Mouse (Mus musculus): Measurements from ENCODE around the gene Hyal1. TPM values are rescaled to one million over a fixed set of nuclear protein-coding genes. Genes with fewer than 3 reads are reported as not detected.

The Hyal1 gene
- total and polyA plus RNA-seq, 2 experiments = 33.2 to 43.4 TPM

- Histone ChIP-seq H3K4me3 (ENCODE audit: insufficient read depth, low read depth, low read length) (no peak overlapping the region), H3K27ac (replicated peaks; ENCODE audit: insufficient read depth, low read depth, low read length) (peak overlapping the region; percentile 65), H3K27me3 (ENCODE audit: control insufficient read depth, insufficient read depth, low read length) (no peaks in the 10 kb centered on the region), H3K9ac (ENCODE audit: low read depth, low read length) (peak overlapping the region; percentile 9), H3K36me3 (ENCODE audit: control insufficient read depth, insufficient read depth, low read length) (peaks cover 4% of the 10 kb centered on the region; the same call in 1 of the 2 replicates), H3K4me1 (ENCODE audit: control insufficient read depth, insufficient read depth, low read length) (peaks cover 33% of the 10 kb centered on the region), H3K79me2 (ENCODE audit: control insufficient read depth, insufficient read depth, low read length) (no peaks in the 10 kb centered on the region)
- TF ChIP-seq CTCF (IDR thresholded peaks at IDR 0.05; ENCODE audit: low read depth, low read length) = no peak
- no peak for TF ChIP-seq POLR2A (IDR thresholded peaks at IDR 0.05; ENCODE audit: extremely low read depth, insufficient read depth, low read length)
- 26% methylated on average over 25 of the region's 25 CpGs for WGBS
- no peak for DNase-seq (ENCODE audit: extremely low read depth, low read depth, low spot score)
These were observed 13.5 kb downstream of the Hyal1 start for GRCm38 (mm10) chr9:107590058-107590772.

GRCm38 (mm10) chr9:107590773-107591060, 14.0 kb downstream of the Hyal1 start:
- 36% methylated on average over 6 of the region's 6 CpGs for WGBS
- H3K9ac ChIP-seq (ENCODE audit: low read depth, low read length) = 0 out of 2 replicates have a peak overlapping the region, but pooled peaks have one; percentile 4
- H3K4me1 ChIP-seq (ENCODE audit: control insufficient read depth, insufficient read depth, low read length) = peaks cover 33% of the 10 kb centered on the region
- TF ChIP-seq POLR2A (IDR thresholded peaks at IDR 0.05; ENCODE audit: extremely low read depth, insufficient read depth, low read length) (no peak), CTCF (IDR thresholded peaks at IDR 0.05; ENCODE audit: low read depth, low read length) (no peak)
- H3K27me3 ChIP-seq (ENCODE audit: control insufficient read depth, insufficient read depth, low read length) = no peaks in the 10 kb centered on the region
- H3K79me2 ChIP-seq (ENCODE audit: control insufficient read depth, insufficient read depth, low read length) = no peaks in the 10 kb centered on the region
- peak overlapping the region; percentile 65 for H3K27ac ChIP-seq (replicated peaks; ENCODE audit: insufficient read depth, low read depth, low read length)
- H3K4me3 ChIP-seq (ENCODE audit: insufficient read depth, low read depth, low read length) = no peak overlapping the region
- H3K36me3 ChIP-seq (ENCODE audit: control insufficient read depth, insufficient read depth, low read length) = peaks cover 4% of the 10 kb centered on the region; the same call in 1 of the 2 replicates
- peak; percentile 96 for DNase-seq (ENCODE audit: extremely low read depth, low read depth, low spot score)

- Histone ChIP-seq H3K27me3 (ENCODE audit: control insufficient read depth, insufficient read depth, low read length) (no peaks in the 10 kb centered on the region), H3K27ac (replicated peaks; ENCODE audit: insufficient read depth, low read depth, low read length) (peak overlapping the region; percentile 61), H3K79me2 (ENCODE audit: control insufficient read depth, insufficient read depth, low read length) (no peaks in the 10 kb centered on the region), H3K4me1 (ENCODE audit: control insufficient read depth, insufficient read depth, low read length) (peaks cover 36% of the 10 kb centered on the region), H3K9ac (ENCODE audit: low read depth, low read length) (no peak overlapping the region), H3K4me3 (ENCODE audit: insufficient read depth, low read depth, low read length) (no peak overlapping the region), H3K36me3 (ENCODE audit: control insufficient read depth, insufficient read depth, low read length) (peaks cover 4% of the 10 kb centered on the region; the same call in 1 of the 2 replicates)
- TF ChIP-seq POLR2A (IDR thresholded peaks at IDR 0.05; ENCODE audit: extremely low read depth, insufficient read depth, low read length) (no peak), CTCF (IDR thresholded peaks at IDR 0.05; ENCODE audit: low read depth, low read length) (no peak)
- DNase-seq (ENCODE audit: extremely low read depth, low read depth, low spot score) = peak; percentile 84
- WGBS = 56% methylated on average over 11 of the region's 11 CpGs
These were observed 16.6 kb downstream of the Hyal1 start for GRCm38 (mm10) chr9:107593101-107593976.

- TF ChIP-seq CTCF (IDR thresholded peaks at IDR 0.05; ENCODE audit: low read depth, low read length) (no peak), POLR2A (IDR thresholded peaks at IDR 0.05; ENCODE audit: extremely low read depth, insufficient read depth, low read length) (no peak)
- Histone ChIP-seq H3K4me3 (ENCODE audit: insufficient read depth, low read depth, low read length) (no peak overlapping the region), H3K36me3 (ENCODE audit: control insufficient read depth, insufficient read depth, low read length) (peaks cover 4% of the 10 kb centered on the region; the same call in 1 of the 2 replicates), H3K4me1 (ENCODE audit: control insufficient read depth, insufficient read depth, low read length) (peaks cover 30% of the 10 kb centered on the region), H3K27me3 (ENCODE audit: control insufficient read depth, insufficient read depth, low read length) (no peaks in the 10 kb centered on the region), H3K79me2 (ENCODE audit: control insufficient read depth, insufficient read depth, low read length) (no peaks in the 10 kb centered on the region), H3K27ac (replicated peaks; ENCODE audit: insufficient read depth, low read depth, low read length) (no peak overlapping the region), H3K9ac (ENCODE audit: low read depth, low read length) (no peak overlapping the region)
- 83% methylated on average over 8 of the region's 8 CpGs for WGBS
- DNase-seq (ENCODE audit: extremely low read depth, low read depth, low spot score) = no peak
These were observed 17.7 kb downstream of the Hyal1 start for GRCm38 (mm10) chr9:107594281-107595062.

- Histone ChIP-seq H3K79me2 (ENCODE audit: control insufficient read depth, insufficient read depth, low read length) (no peaks in the 10 kb centered on the region), H3K27me3 (ENCODE audit: control insufficient read depth, insufficient read depth, low read length) (no peaks in the 10 kb centered on the region), H3K27ac (replicated peaks; ENCODE audit: insufficient read depth, low read depth, low read length) (no peak overlapping the region), H3K4me3 (ENCODE audit: insufficient read depth, low read depth, low read length) (no peak overlapping the region), H3K4me1 (ENCODE audit: control insufficient read depth, insufficient read depth, low read length) (peaks cover 20% of the 10 kb centered on the region), H3K36me3 (ENCODE audit: control insufficient read depth, insufficient read depth, low read length) (peaks cover 2% of the 10 kb centered on the region; the same call in 1 of the 2 replicates), H3K9ac (ENCODE audit: low read depth, low read length) (no peak overlapping the region)
- WGBS = 89% methylated on average over 11 of the region's 11 CpGs
- TF ChIP-seq POLR2A (IDR thresholded peaks at IDR 0.05; ENCODE audit: extremely low read depth, insufficient read depth, low read length) = no peak
- no peak for TF ChIP-seq CTCF (IDR thresholded peaks at IDR 0.05; ENCODE audit: low read depth, low read length)
- no peak for DNase-seq (ENCODE audit: extremely low read depth, low read depth, low spot score)
These were observed 20.2 kb downstream of the Hyal1 start for GRCm38 (mm10) chr9:107596619-107597569.

Measured in liver, adult 2 months (tissue).